Mouse (Mus musculus) heart, adult 2 months (tissue): ENCODE measurements at regions not wholly inside any gene's neighbourhood (a gene's known extent, or its start where the extent isn't known, plus 50 kb on each side); places are given as distances from the start of the nearest gene placed in this dataset.

ENCODE experiments used
- CTCF ChIP-seq: fragments of 200-600 bp; IDR thresholded peaks from 2 replicates; pipeline ENCODE4 v1.8.1; 2022; ENCODE audit warnings: antibody characterized with exemption, mild to moderate bottlenecking, moderate library complexity
- EP300 ChIP-seq: fragments of 200-500 bp; IDR thresholded peaks from 2 replicates; pipeline ENCODE4 v1.6.1; 2011; ENCODE audit warnings: low read depth, low read length, control low read depth; ENCODE audit not compliant: insufficient read depth

DNA sequence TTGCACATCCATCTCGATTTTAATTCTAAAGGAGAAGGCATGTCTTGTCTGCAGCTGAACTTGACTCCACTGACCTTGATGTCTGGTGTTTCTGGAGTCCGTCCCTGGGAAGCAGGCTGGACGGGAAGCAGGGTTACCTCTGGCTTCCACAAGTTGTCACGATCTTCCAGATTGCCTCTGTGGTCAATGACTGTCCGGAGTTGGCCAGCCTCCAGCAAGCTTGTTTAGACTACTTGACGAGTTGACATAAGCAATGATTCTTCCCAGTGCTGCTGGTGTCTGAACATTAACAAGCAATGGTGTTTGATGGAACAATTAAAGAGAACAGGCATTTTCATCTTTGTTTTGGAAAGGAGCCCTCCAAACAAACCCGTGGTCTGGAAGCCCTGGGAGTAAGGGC lies 106.2 kb upstream of the Hmga2 start:
- no peak for TF ChIP-seq CTCF
- TF ChIP-seq EP300: no peak
